Mouse (Mus musculus): ENCODE results near the gene Eed. TPM values are rescaled to one million over a fixed set of nuclear protein-coding genes. Genes with fewer than 3 reads are reported as not detected.
A peak's percentile ranks its signal among the peaks of the same experiment; 100 is the strongest.

Eed gene
- polyA plus RNA-seq, 1 experiment from 2014 or later = 35.6 TPM

DNA sequence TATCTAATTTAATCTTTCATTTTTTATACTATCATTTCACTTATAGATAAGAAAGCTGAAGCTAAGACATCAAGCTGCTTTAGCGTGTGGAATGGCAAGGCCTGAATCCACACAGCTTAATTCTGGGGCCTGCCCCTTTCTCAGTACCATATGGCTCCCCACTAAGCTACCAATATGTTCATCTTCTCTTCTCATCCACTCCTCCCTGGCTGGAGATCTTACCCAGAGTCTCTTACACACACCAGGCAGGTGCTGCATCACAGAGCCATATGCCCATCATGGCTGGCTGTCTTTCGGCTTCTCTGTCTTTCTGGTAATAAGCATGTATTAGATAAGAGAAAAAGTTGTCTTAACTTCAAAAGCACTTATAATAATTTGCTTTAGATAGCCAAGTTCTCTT is 2.7 kb upstream of the Eed start:
- no peak for DNase-seq (ENCODE audit: low spot score)
- no peak for ATAC-seq
- TF ChIP-seq EP300 (IDR thresholded peaks at IDR 0.05) (no peak), CTCF (IDR thresholded peaks at IDR 0.05) (no peak)
- Histone ChIP-seq H3K4me2 (replicated peaks; ENCODE audit: low read depth, low read length) (no peak overlapping the region), H3K9me3 (ENCODE audit: low read length) (no peaks in the 10 kb centered on the region), H3K9ac (replicated peaks; ENCODE audit: low read depth) (no peak overlapping the region), H3K27ac (ENCODE audit: low read length) (no peak overlapping the region), H3K27me3 (replicated peaks; ENCODE audit: insufficient read depth, low read length) (no peaks in the 10 kb centered on the region), H3K36me3 (ENCODE audit: insufficient read depth, low read length) (no peaks in the 10 kb centered on the region), H3K4me3 (ENCODE audit: low read depth, low read length) (no peak overlapping the region), H3K4me1 (ENCODE audit: insufficient read depth, low read depth, low read length) (peaks cover 2% of the 10 kb centered on the region; the same call in 1 of the 2 replicates)
- WGBS = 78% methylated on average over 2 of the region's 2 CpGs

DNA sequence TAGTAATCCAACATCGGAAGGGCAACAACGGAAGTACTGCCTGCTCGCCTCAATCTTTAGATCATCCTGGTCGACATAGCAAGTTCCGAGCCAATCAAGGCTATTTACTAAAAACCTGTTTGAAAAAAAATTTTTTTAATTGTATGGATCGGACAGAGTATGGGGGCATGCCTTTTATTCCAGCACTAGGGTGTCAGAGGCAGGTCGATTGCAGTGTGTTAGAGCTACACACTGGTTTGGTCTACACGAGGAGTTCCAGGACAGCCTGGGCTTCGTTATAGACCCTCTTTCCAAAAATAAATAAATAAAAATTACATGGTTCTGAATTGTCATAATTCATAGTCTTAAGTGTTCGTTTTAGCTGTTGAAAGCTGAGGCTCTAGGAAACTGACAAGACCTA is 774 bp upstream of the Eed start:
- peak overlapping the region; percentile 69 for H3K4me3 ChIP-seq (ENCODE audit: low read depth, low read length)
- peaks cover 3% of the 10 kb centered on the region; the same call in 1 of the 2 replicates for H3K4me1 ChIP-seq (ENCODE audit: insufficient read depth, low read depth, low read length)
- H3K27me3 ChIP-seq (replicated peaks; ENCODE audit: insufficient read depth, low read length) = no peaks in the 10 kb centered on the region
- H3K9ac ChIP-seq (replicated peaks; ENCODE audit: low read depth) = peak overlapping the region; percentile 73
- WGBS = 4% methylated on average over 10 of the region's 10 CpGs
- ATAC-seq (no peak), DNase-seq (ENCODE audit: low spot score) (peak; percentile 10)
- H3K36me3 ChIP-seq (ENCODE audit: insufficient read depth, low read length) = no peaks in the 10 kb centered on the region
- peak overlapping the region; percentile 97 for H3K27ac ChIP-seq (ENCODE audit: low read length)
- TF ChIP-seq EP300 (IDR thresholded peaks at IDR 0.05) (no peak), CTCF (IDR thresholded peaks at IDR 0.05) (no peak)
- H3K9me3 ChIP-seq (ENCODE audit: low read length) = no peaks in the 10 kb centered on the region
- peak overlapping the region; percentile 81 for H3K4me2 ChIP-seq (replicated peaks; ENCODE audit: low read depth, low read length)

DNA sequence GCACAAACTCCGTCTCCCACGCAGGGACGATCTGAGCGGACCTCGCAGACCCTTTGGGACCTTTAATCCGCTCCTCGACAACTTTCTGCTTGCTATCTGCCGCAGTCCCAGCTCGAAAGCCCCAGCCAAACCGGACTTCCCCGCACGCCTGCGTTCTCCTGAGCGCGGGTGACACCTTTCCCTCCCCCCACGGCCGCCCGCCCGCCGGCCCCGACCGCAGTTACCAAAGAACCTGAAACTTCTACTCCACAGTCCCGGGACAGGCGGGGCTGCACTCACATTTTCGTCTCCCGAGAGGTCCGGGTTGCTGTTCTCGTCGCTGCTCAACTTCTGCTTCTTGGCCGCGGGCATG is 674 bp downstream of the Eed start:
- no peak for DNase-seq (ENCODE audit: low spot score)
- TF ChIP-seq EP300 (IDR thresholded peaks at IDR 0.05) (no peak), CTCF (IDR thresholded peaks at IDR 0.05) (no peak)
- WGBS = under 1% methylated on average over 30 of the region's 31 CpGs
- Histone ChIP-seq H3K9me3 (ENCODE audit: low read length) (no peaks in the 10 kb centered on the region), H3K36me3 (ENCODE audit: insufficient read depth, low read length) (no peaks in the 10 kb centered on the region), H3K4me1 (ENCODE audit: insufficient read depth, low read depth, low read length) (peaks cover 3% of the 10 kb centered on the region; the same call in 1 of the 2 replicates), H3K9ac (replicated peaks; ENCODE audit: low read depth) (peak overlapping the region; percentile 81), H3K4me3 (ENCODE audit: low read depth, low read length) (peak overlapping the region; percentile 69), H3K27ac (ENCODE audit: low read length) (peak overlapping the region; percentile 97), H3K4me2 (replicated peaks; ENCODE audit: low read depth, low read length) (peak overlapping the region; percentile 81), H3K27me3 (replicated peaks; ENCODE audit: insufficient read depth, low read length) (no peaks in the 10 kb centered on the region)
- peak; percentile 46 for ATAC-seq

DNA sequence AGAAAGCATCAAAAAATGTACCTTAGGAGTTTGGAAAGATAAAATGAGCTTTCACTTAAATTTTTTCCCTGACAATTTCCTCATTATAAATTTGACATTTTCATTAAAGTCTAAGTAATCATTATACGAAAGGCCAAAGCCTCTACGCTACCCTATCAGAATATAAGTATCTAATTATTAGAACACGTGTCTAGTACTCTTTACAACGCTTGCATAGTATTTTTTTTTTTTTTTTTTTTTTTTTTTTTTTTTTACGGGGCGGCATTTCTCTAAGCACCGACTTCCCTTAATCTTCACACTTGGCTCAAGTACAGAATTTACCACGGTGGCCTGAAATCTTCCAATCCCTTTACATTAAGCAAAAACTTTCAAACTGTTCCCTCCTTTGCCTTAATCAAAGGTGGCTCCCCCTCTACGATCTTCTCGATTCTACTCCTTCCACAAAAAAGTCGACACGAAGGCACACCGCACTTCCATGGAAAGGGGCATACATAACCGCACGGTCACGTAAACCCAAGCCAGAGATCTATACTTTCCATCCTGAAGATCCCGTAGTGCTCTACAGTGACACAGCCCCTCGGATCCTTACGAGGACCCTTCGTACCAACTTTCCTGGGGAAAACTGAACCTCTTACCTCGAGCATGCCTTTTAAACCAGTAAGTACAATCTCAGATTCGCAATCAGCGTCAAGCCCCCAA is 1.2 kb downstream of the Eed start:
- Histone ChIP-seq H3K9ac (replicated peaks; ENCODE audit: low read depth) (peak overlapping the region; percentile 81), H3K9me3 (ENCODE audit: low read length) (no peaks in the 10 kb centered on the region), H3K27ac (ENCODE audit: low read length) (peak overlapping the region; percentile 97), H3K36me3 (ENCODE audit: insufficient read depth, low read length) (peaks cover 3% of the 10 kb centered on the region; the same call in 1 of the 2 replicates), H3K27me3 (replicated peaks; ENCODE audit: insufficient read depth, low read length) (no peaks in the 10 kb centered on the region), H3K4me2 (replicated peaks; ENCODE audit: low read depth, low read length) (peak overlapping the region; percentile 81), H3K4me3 (ENCODE audit: low read depth, low read length) (peak overlapping the region; percentile 69), H3K4me1 (ENCODE audit: insufficient read depth, low read depth, low read length) (peaks cover 3% of the 10 kb centered on the region; the same call in 1 of the 2 replicates)
- TF ChIP-seq CTCF (IDR thresholded peaks at IDR 0.05) (no peak), EP300 (IDR thresholded peaks at IDR 0.05) (no peak)
- no peak for ATAC-seq
- 2% methylated on average over 23 of the region's 23 CpGs for WGBS
- DNase-seq (ENCODE audit: low spot score) = peak; percentile 36

DNA sequence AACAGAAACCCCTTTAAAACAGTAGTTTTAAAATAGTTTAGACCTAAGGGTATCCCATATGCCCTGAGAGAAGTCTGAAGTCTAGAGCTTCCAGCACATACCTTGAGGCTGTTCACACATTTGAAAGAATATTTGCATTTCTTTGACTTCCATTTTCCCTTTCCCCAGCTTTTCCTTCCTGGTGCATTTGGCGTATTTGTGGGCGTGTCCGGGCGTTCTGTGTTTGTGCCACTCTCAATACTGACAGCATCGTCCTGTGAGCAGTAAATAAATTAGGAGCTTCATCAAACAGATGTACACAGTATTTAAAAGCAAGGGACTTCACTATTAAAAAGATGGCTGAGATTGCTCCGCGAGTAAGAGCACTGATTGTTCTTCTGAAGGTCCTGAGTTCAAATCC is 4.0 kb downstream of the Eed start:
- H3K4me2 ChIP-seq (replicated peaks; ENCODE audit: low read depth, low read length) = no peak overlapping the region
- H3K9ac ChIP-seq (replicated peaks; ENCODE audit: low read depth) = no peak overlapping the region
- H3K36me3 ChIP-seq (ENCODE audit: insufficient read depth, low read length) = peaks cover 14% of the 10 kb centered on the region
- H3K27ac ChIP-seq (ENCODE audit: low read length) = no peak overlapping the region
- H3K9me3 ChIP-seq (ENCODE audit: low read length) = no peaks in the 10 kb centered on the region
- H3K4me3 ChIP-seq (ENCODE audit: low read depth, low read length) = no peak overlapping the region
- TF ChIP-seq EP300 (IDR thresholded peaks at IDR 0.05) = no peak
- no peak for TF ChIP-seq CTCF (IDR thresholded peaks at IDR 0.05)
- ATAC-seq = no peak
- no peak for DNase-seq (ENCODE audit: low spot score)
- no peaks in the 10 kb centered on the region for H3K27me3 ChIP-seq (replicated peaks; ENCODE audit: insufficient read depth, low read length)
- 91% methylated on average over 7 of the region's 7 CpGs for WGBS
- H3K4me1 ChIP-seq (ENCODE audit: insufficient read depth, low read depth, low read length) = peaks cover 3% of the 10 kb centered on the region; the same call in 1 of the 2 replicates

DNA sequence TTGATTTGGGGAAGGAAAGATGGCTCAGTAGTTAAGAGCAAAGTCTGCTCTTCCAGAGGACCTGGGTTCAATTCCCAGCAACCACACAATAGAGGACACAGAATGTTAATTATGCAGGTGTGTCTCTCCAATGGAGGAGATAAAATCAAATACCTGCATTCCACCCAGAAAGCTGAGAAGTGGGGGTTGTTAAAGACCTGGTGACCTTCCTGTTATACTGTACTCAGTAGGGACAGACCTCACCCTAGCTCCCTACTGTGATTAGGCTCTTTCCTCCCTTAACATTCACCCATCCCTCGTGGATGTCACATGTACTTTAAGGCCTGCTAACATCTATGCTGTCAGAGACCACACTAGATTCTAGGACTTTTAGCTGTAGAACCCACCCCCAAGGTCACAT is 5.2 kb downstream of the Eed start:
- peaks cover 3% of the 10 kb centered on the region; the same call in 1 of the 2 replicates for H3K4me1 ChIP-seq (ENCODE audit: insufficient read depth, low read depth, low read length)
- no peaks in the 10 kb centered on the region for H3K27me3 ChIP-seq (replicated peaks; ENCODE audit: insufficient read depth, low read length)
- H3K9ac ChIP-seq (replicated peaks; ENCODE audit: low read depth) = no peak overlapping the region
- WGBS = 79% methylated on average over 1 of the region's 1 CpGs
- no peak for DNase-seq (ENCODE audit: low spot score)
- H3K4me3 ChIP-seq (ENCODE audit: low read depth, low read length) = no peak overlapping the region
- no peak for ATAC-seq
- no peak overlapping the region for H3K4me2 ChIP-seq (replicated peaks; ENCODE audit: low read depth, low read length)
- peaks cover 14% of the 10 kb centered on the region for H3K36me3 ChIP-seq (ENCODE audit: insufficient read depth, low read length)
- no peaks in the 10 kb centered on the region for H3K9me3 ChIP-seq (ENCODE audit: low read length)
- H3K27ac ChIP-seq (ENCODE audit: low read length) = no peak overlapping the region
- TF ChIP-seq EP300 (IDR thresholded peaks at IDR 0.05) (no peak), CTCF (IDR thresholded peaks at IDR 0.05) (no peak)
